ENCODE assay signal across 9 mouse cellular contexts in the genomic region with DNA sequence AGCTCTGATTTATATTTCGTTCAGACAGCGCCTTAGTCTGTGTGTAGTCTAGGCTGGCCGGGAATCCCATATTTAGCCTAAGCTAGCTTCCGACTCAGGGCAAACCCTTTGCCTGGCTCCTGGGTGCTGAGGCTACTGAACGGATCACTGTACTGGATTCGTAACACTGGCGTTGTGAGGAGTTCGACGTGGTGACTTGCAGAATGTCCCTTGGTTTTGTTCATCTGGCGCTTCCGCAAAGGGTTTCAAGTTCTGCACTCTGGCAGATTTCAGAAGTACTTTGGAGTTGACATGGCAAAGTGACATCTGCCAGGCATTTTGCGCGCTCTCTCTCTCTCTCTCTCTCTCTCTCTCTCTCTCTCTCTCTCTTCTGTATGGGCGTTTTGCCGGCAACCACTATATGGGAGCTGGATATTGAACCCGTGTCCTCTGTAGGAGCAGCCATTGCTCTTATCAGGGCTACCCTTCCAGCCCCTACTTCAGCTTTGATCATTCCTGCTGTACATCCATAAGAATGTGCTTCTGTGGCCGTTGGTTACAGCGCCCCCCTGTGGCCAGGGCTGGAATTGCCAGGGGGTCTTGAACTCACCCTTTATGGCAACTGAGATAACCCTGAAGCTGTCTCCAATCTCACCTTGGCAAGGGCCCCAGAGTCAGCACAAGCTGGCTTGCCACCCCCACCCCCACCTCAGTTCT. TPM values are rescaled to one million over a fixed set of nuclear protein-coding genes. Genes with fewer than 3 reads are reported as not detected.
DNase-seq lines count a peak whose midpoint lies in the region; TF ChIP-seq lines count a peak whose summit lies in the region.
"Had no signal": no experiment of that assay in that cellular context is flagged by ENCODE, and none has a peak within 500 bp of the region (broad histone marks: within the 10 kb centered on the region; RNA-seq: fewer than 3 reads in every experiment).

No protein-coding gene starts in this region.

- no peak overlapping the region for H3K4me3 ChIP-seq in left cerebral cortex, adult 2 months
- H3K4me3 ChIP-seq in bone marrow macrophage, adult 2 months (ENCODE audit: insufficient read depth, low read length), result no peak overlapping the region

- intact Hi-C loops in left cerebral cortex, adult 2 months (cut with DNase I), result no loop called here

- no peak for TF ChIP-seq POLR2A in bone marrow macrophage, adult 2 months (IDR thresholded peaks at IDR 0.05; ENCODE audit: borderline replicate concordance, low read depth, low read length)

- H3K4me1 ChIP-seq in bone marrow macrophage, adult 2 months (ENCODE audit: control insufficient read depth, insufficient read depth, low read length), result peaks cover 10% of the 10 kb centered on the region

- peak; percentile 73 for TF ChIP-seq CTCF in left cerebral cortex, adult 2 months (IDR thresholded peaks at IDR 0.05)
- TF ChIP-seq CTCF in bone marrow macrophage, adult 2 months (IDR thresholded peaks at IDR 0.05; ENCODE audit: low read depth, low read length), result peak; percentile 96

- H3K27ac ChIP-seq in left cerebral cortex, adult 2 months, result no peak overlapping the region
- no peak overlapping the region for H3K27ac ChIP-seq in bone marrow macrophage, adult 2 months (ENCODE audit: insufficient read depth, low read depth, low read length)

- DNase-seq in cerebellum, adult 18-20 months, result peak; percentile 34 to 57
- DNase-seq in cerebellum, adult 11-12 months, result no peak
- DNase-seq in left cerebral cortex, adult 2 months (ENCODE audit: extremely low spot score in 1 of 2, low spot score in 2 of 2), result peak in 1 of 2 experiments; percentile 20
- DNase-seq in left cerebral cortex, adult 8-10 months (ENCODE audit: low spot score in 2 of 2), result no peak
- peak; percentile 45 for DNase-seq in lung, postnatal 14 days
- DNase-seq in Muller cell, postnatal 12 days (ENCODE audit: inconsistent ontology term), result no peak
- DNase-seq in right cerebral cortex, postnatal 25 days, result no peak

RNA-seq across cellular contexts. Expression of a gene that starts 4.9 kb away (rescaled TPM):
- total RNA-seq in left cerebral cortex, adult 2 months (2021), result 1 to 10 TPM; 1.5 TPM
- 1 to 10 TPM; 1.9 to 3.4 (median 2.4) TPM for total RNA-seq in left cerebral cortex, adult 8-10 months (2022)
- 4.8 and 5.1 TPM in 2 replicates for polyA plus RNA-seq in bone marrow macrophage, adult 2 months (2012; ENCODE audit: insufficient read depth, insufficient read length, missing spikeins)

RNA-seq across cellular contexts. Expression of a gene that starts 27.0 kb away (rescaled TPM):
- total RNA-seq in left cerebral cortex, adult 2 months (2021), result 1 to 10 TPM; 4.5 to 4.7 TPM
- 10 to 100 TPM in 1 of 4 experiments, 1 to 10 TPM in 3; 5.5 to 10.1 (median 8.7) TPM for total RNA-seq in left cerebral cortex, adult 8-10 months (2022)
- 0.43 TPM in 1 of 2 replicates, not detected in the other for polyA plus RNA-seq in bone marrow macrophage, adult 2 months (2012; ENCODE audit: insufficient read depth, insufficient read length, missing spikeins)

RNA-seq across cellular contexts. Expression of a gene that starts 56.7 kb away (rescaled TPM):
- not detected for total RNA-seq in left cerebral cortex, adult 2 months (2021)
- total RNA-seq in left cerebral cortex, adult 8-10 months (2022), result not detected
- not detected in 2 replicates for polyA plus RNA-seq in bone marrow macrophage, adult 2 months (2012; ENCODE audit: insufficient read depth, insufficient read length, missing spikeins)
- polyA plus RNA-seq: lung, embryonic 16.5 days had no signal

Comparison
In these comparisons a context has a peak if more than half of its experiments do, and no peak if none do; other contexts are left out.
1. DNase-seq: peak in cerebellum, adult 18-20 months (2 of 2) and lung, postnatal 14 days (single experiment); none in cerebellum, adult 11-12 months (single experiment), left cerebral cortex, adult 8-10 months (0 of 2), Muller cell, postnatal 12 days (single experiment) and right cerebral cortex, postnatal 25 days (single experiment).